Mouse (Mus musculus) heart, embryonic 16.5 days (tissue): ENCODE results near the gene Angptl2. TPM values are rescaled to one million over a fixed set of nuclear protein-coding genes. Genes with fewer than 3 reads are reported as not detected.

Experiments
- ATAC-seq: fragments of 200-750 bp; cut with Nextera tagmentation; replicated peaks from 2 replicates; pipeline ENCODE4 v1.8.0; 2017; ENCODE audit warnings: moderate number of reproducible peaks; ENCODE audit not compliant: insufficient read depth, low FRiP score; ENCODE audit errors: extremely low read depth
- H3K27ac ChIP-seq: fragments of 300-500 bp; sonication (generic); 2 replicates; pipeline ENCODE4 v1.5.1; 2014; ENCODE audit warnings: mild to moderate bottlenecking, low read length, control low read depth, moderate library complexity
- H3K27me3 ChIP-seq: fragments of 300-500 bp; sonication (generic); 2 replicates; pipeline ENCODE4 v1.6.1; 2014; ENCODE audit warnings: low read length, mixed read lengths; ENCODE audit not compliant: control insufficient read depth, insufficient read depth
- H3K36me3 ChIP-seq: fragments of 300-500 bp; sonication (generic); 2 replicates; pipeline ENCODE4 v1.6.1; 2014; ENCODE audit not compliant: control insufficient read depth, insufficient read depth
- H3K4me1 ChIP-seq: fragments of 300-500 bp; sonication (generic); 2 replicates; pipeline ENCODE4 v1.6.1; 2014; ENCODE audit warnings: low read length, mixed read lengths; ENCODE audit not compliant: control insufficient read depth, insufficient read depth
- H3K4me2 ChIP-seq: fragments of 300-500 bp; sonication (generic); 2 replicates; pipeline ENCODE4 v1.6.1; 2014; ENCODE audit warnings: low read depth, mild to moderate bottlenecking, control low read depth, low read length
- H3K4me3 ChIP-seq: fragments of 300-500 bp; sonication (generic); 2 replicates; pipeline ENCODE4 v1.5.1; 2014; ENCODE audit warnings: mild to moderate bottlenecking, control low read depth, low read length
- H3K9ac ChIP-seq: fragments of 300-500 bp; sonication (generic); 2 replicates; pipeline ENCODE4 v1.6.1; 2014; ENCODE audit warnings: low read length, control low read depth
- H3K9me3 ChIP-seq: fragments of 300-500 bp; sonication (generic); replicated peaks from 2 replicates; pipeline ENCODE4 v1.6.1; 2016; ENCODE audit warnings: low read length; ENCODE audit not compliant: control insufficient read depth
- WGBS: fragments of 180-500 bp; shearing (Covaris S2); extraction: QIAGEN DNeasy Blood & Tissue Kit; methylation state at CpG from one replicate; pipeline ENCODE4 v1.1.7; 2014; 5-methylcytosine and 5-hydroxymethylcytosine counted together
- polyA plus RNA-seq: library from polyadenylated mRNA; unstranded; fragments of >200 nt; fragmentation: Nextera tagmentation; extraction: Ambion mirVana; gene quantifications from 2 replicates; pipeline ENCODE4 v1.2.1, GENCODE M21; 2015

The Angptl2 gene
- polyA plus RNA-seq, 1 experiment from 2014 or later, result 76.4 TPM

DNA sequence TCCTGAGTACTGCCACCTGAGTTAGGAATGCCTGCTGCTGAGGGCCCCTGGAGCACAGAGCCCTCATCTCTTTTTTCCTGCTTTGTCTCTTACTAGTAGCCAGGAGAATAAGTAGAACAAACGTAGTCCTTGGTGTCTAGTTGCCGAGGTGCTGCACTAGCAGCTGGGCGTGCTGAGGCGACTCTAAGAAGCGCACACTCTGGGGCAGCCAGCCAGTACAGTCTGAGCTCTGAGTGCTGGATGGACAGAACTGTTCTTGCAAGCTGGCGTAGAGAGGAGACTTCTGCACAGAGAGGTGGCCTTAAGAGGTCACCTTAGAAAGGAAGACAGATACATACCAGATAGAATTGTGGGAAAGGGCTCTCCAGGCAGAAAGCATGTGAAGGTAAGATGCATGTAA, 4.4 kb downstream of the Angptl2 start:
- Histone ChIP-seq H3K4me1 (peaks cover 52% of the 10 kb centered on the region), H3K9ac (0 out of 2 replicates have a peak overlapping the region, but pooled peaks have one; percentile 11), H3K4me3 (no peak overlapping the region), H3K4me2 (peak overlapping the region; percentile 4; the same call in 1 of the 2 replicates), H3K27me3 (no peaks in the 10 kb centered on the region), H3K36me3 (no peaks in the 10 kb centered on the region), H3K27ac (peak overlapping the region; percentile 21; the same call in 1 of the 2 replicates), H3K9me3 (no peaks in the 10 kb centered on the region)
- 64% methylated on average over 6 of the region's 6 CpGs for WGBS
- ATAC-seq, result no peak

DNA sequence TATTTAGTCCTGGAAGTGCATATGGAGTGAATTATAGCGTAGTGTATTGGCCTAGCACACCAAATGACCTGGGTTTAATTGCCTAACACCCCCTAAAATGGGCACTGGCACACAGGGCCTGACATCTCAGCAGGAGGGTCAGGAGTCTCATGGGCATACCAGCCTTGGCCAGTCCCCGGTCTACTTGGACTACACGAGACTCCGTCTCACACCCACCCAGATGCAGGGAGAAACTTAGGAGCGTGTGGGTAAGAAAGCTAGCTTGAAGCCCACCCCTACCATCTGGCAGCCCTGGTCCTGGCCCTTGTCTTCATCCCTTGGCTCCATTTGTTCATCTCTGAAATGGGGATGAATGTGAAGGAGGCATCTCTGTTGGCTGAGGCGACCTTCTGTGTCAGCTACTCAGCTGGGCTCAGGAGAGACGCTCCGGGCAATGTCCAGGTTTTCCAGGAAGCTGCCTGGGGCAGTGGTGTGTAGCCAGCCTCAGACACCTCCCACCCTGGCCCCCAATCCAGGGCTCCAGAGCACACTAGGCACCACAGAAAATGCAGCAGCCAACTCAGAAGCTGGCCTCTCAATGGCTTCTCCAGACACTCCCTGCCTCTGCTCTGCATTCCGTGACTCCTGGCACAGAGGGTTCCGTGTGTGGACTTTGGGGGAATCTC, 4.9 kb downstream of the Angptl2 start:
- ATAC-seq, result no peak
- no peak overlapping the region for H3K9ac ChIP-seq
- 85% methylated on average over 10 of the region's 10 CpGs for WGBS

DNA sequence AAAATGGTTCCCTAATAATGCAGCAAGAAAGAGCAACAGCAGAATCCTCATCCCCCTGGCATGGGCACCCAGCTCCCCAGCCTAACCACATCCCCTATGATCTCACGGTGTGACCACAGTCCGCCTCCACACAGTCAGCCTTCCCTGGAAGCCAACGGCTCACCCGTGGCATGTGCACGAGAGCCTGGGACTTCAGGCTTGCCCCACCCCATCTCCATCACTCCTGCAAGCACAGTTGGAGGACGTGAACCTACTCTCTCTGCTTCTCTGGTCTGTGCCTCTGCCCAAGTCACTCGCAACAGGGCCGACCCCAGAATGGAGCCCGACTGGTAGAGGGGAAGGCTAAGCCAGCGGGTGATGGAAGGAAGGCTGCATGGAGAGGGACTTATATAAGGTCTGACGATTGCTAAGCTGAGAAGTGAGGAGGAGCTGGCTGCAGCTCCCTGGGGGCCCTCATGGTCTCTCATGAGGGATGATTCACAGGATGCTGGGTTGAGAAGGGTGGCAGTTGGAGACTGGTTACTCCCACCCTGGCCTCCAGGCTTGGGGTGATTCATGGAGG, 5.6 kb downstream of the Angptl2 start:
- Histone ChIP-seq H3K4me1 (peaks cover 49% of the 10 kb centered on the region), H3K9me3 (no peaks in the 10 kb centered on the region), H3K4me3 (no peak overlapping the region), H3K27ac (no peak overlapping the region), H3K4me2 (no peak overlapping the region), H3K36me3 (no peaks in the 10 kb centered on the region), H3K9ac (no peak overlapping the region), H3K27me3 (no peaks in the 10 kb centered on the region)
- no peak for ATAC-seq
- 76% methylated on average over 11 of the region's 11 CpGs for WGBS

More for the DNA sequence above, 4.9 kb downstream of the Angptl2 start:
- H3K4me3 ChIP-seq, result no peak overlapping the region
- H3K36me3 ChIP-seq, result no peaks in the 10 kb centered on the region
- peaks cover 49% of the 10 kb centered on the region for H3K4me1 ChIP-seq
- H3K9me3 ChIP-seq, result no peaks in the 10 kb centered on the region
- H3K27ac ChIP-seq, result no peak overlapping the region; the same call in 1 of the 2 replicates
- no peak overlapping the region for H3K4me2 ChIP-seq
- no peaks in the 10 kb centered on the region for H3K27me3 ChIP-seq

DNA sequence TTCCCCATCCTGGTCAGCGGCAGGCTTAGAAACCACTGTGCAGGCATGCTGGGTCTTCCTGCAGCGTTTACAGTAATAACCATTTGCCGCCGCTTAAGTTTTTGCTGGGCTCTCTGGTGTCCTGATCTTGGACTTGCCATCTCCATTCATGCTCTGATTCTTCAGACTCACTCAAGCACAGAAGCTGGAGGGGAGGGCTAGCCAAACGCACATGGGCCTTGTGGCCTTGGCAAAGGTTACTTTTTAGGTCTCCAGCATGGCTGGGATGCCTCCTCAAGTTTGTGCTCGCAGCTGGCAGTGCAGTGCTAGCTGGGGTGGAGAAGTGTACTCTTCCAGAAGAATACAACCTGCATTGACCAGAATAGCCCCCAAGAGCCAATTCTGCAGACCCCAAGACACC, 6.6 kb downstream of the Angptl2 start:
- no peak overlapping the region for H3K27ac ChIP-seq
- 83% methylated on average over 6 of the region's 6 CpGs for WGBS
- H3K9ac ChIP-seq, result no peak overlapping the region
- H3K4me3 ChIP-seq, result no peak overlapping the region
- no peak for ATAC-seq
- H3K9me3 ChIP-seq, result no peaks in the 10 kb centered on the region
- H3K27me3 ChIP-seq, result no peaks in the 10 kb centered on the region
- H3K4me2 ChIP-seq, result no peak overlapping the region
- H3K36me3 ChIP-seq, result no peaks in the 10 kb centered on the region
- H3K4me1 ChIP-seq, result peaks cover 54% of the 10 kb centered on the region

DNA sequence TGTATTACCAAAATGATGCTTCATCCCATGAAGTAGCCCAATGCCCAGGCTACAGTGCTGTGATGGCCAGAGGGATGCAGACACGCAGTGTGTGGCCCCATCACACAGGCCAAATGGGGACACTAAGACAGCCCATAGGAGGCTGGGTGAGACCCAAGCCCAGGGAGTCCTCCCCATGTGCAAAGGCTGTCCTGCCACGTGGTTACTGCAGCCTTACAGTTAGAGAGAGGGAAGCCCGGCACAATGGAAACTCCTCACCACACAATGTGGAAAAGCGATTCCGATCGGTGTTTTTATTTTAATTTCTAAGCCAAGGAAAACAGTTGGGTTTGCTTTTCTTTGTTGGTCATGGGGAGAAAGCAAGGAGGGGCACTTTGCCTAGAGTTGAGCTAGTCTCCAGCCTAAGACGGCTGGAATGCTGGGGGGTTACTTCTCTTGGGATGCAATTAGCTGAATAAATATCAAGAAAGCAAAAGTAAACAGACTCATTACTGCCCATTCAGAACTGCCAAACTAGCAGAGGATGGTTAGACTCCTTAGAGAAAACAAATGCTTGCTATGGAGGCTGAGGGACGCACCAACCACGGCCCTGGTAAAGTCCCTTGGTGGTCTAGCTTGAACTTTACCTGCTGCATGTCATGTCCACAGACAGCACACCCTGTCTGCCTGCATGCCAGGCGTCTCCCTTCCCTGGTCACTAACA, 7.9 kb downstream of the Angptl2 start:
- Histone ChIP-seq H3K27ac (no peak overlapping the region), H3K4me1 (peaks cover 49% of the 10 kb centered on the region), H3K4me3 (no peak overlapping the region), H3K27me3 (no peaks in the 10 kb centered on the region), H3K9ac (no peak overlapping the region), H3K9me3 (no peaks in the 10 kb centered on the region), H3K36me3 (peaks cover 4% of the 10 kb centered on the region; the same call in 1 of the 2 replicates), H3K4me2 (no peak overlapping the region)
- no peak for ATAC-seq
- 70% methylated on average over 10 of the region's 10 CpGs for WGBS

DNA sequence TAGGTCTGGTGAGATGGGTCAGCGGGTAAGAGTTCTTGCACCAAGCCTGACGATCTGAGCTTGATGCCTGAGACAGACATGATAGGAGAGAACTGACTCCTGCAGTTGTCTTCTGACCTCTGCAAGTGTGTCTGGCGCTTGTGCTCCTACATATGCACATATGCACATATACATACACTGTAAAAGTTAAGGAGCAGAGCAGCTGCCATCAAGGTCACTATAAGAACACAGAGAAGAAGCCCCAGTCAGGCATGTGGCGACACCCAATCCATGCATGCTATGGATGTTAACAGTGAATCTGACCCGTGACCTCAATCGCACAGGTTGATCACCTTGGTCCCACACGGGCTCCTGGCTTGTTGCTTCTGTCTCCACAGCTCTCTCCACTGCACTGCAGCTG, 10.1 kb downstream of the Angptl2 start:
- Histone ChIP-seq H3K27me3 (no peaks in the 10 kb centered on the region), H3K36me3 (peaks cover 9% of the 10 kb centered on the region), H3K27ac (no peak overlapping the region), H3K9me3 (no peaks in the 10 kb centered on the region), H3K4me2 (no peak overlapping the region), H3K4me1 (peaks cover 33% of the 10 kb centered on the region), H3K9ac (no peak overlapping the region), H3K4me3 (no peak overlapping the region)
- 90% methylated on average over 7 of the region's 7 CpGs for WGBS
- ATAC-seq, result no peak

- no peaks in the 10 kb centered on the region for H3K27me3 ChIP-seq
- no peak overlapping the region for H3K4me2 ChIP-seq
- no peak overlapping the region for H3K4me3 ChIP-seq
- no peaks in the 10 kb centered on the region for H3K9me3 ChIP-seq
- WGBS, result 71% methylated on average over 11 of the region's 11 CpGs
- peaks cover 43% of the 10 kb centered on the region for H3K4me1 ChIP-seq
- H3K9ac ChIP-seq, result no peak overlapping the region
- H3K27ac ChIP-seq, result peak overlapping the region; percentile 21; the same call in 1 of the 2 replicates
- ATAC-seq, result no peak
- H3K36me3 ChIP-seq, result peaks cover 9% of the 10 kb centered on the region
Measured at GRCm38 (mm10) chr2:33228077-33228476, 12.2 kb downstream of the Angptl2 start.

GRCm38 (mm10) chr2:33228551-33228950, 12.7 kb downstream of the Angptl2 start:
- Histone ChIP-seq H3K9ac (no peak overlapping the region), H3K4me1 (peaks cover 40% of the 10 kb centered on the region), H3K27ac (no peak overlapping the region), H3K36me3 (peaks cover 9% of the 10 kb centered on the region), H3K9me3 (no peaks in the 10 kb centered on the region), H3K4me3 (no peak overlapping the region), H3K4me2 (no peak overlapping the region), H3K27me3 (no peaks in the 10 kb centered on the region)
- no peak for ATAC-seq
- 84% methylated on average over 15 of the region's 15 CpGs for WGBS

- 56% methylated on average over 10 of the region's 10 CpGs for WGBS
- H3K4me1 ChIP-seq, result peaks cover 43% of the 10 kb centered on the region
Measured at GRCm38 (mm10) chr2:33230701-33231100, 14.8 kb downstream of the Angptl2 start.

More at GRCm38 (mm10) chr2:33230701-33231100, 14.8 kb downstream of the Angptl2 start:
- ATAC-seq, result no peak
- H3K36me3 ChIP-seq, result peaks cover 9% of the 10 kb centered on the region
- no peak overlapping the region for H3K4me2 ChIP-seq
- H3K27ac ChIP-seq, result no peak overlapping the region
- H3K27me3 ChIP-seq, result no peaks in the 10 kb centered on the region
- H3K4me3 ChIP-seq, result no peak overlapping the region
- H3K9me3 ChIP-seq, result no peaks in the 10 kb centered on the region
- H3K9ac ChIP-seq, result no peak overlapping the region
